Mouse (Mus musculus) T-cell, adult 2 months (primary cell): ENCODE measurements around the gene Cpm.

ENCODE experiments used
- DNase-seq: peaks from one replicate; pipeline ENCODE4 v3.0.0; 2022; ENCODE audit warnings: low spot score

Cpm gene

GRCm38 (mm10) chr10:117676644-117677313 lies 47.5 kb downstream of the Cpm start:
- no peak for DNase-seq

- DNase-seq = no peak
Measured at GRCm38 (mm10) chr10:117677494-117678236, 48.4 kb downstream of the Cpm start.

- DNase-seq = no peak
Measured at GRCm38 (mm10) chr10:117678357-117678756, 49.1 kb downstream of the Cpm start.

GRCm38 (mm10) chr10:117679029-117679686 lies 49.9 kb downstream of the Cpm start:
- no peak for DNase-seq

GRCm38 (mm10) chr10:117679963-117680473 lies 50.7 kb downstream of the Cpm start:
- DNase-seq = no peak

GRCm38 (mm10) chr10:117680868-117681513 lies 51.7 kb downstream of the Cpm start:
- DNase-seq = no peak

- DNase-seq = no peak
Measured at GRCm38 (mm10) chr10:117681543-117681942, 52.2 kb downstream of the Cpm start.

GRCm38 (mm10) chr10:117681999-117682857 lies 52.9 kb downstream of the Cpm start:
- no peak for DNase-seq

- no peak for DNase-seq
Measured at GRCm38 (mm10) chr10:117682858-117683733, 53.8 kb downstream of the Cpm start.

GRCm38 (mm10) chr10:117683734-117684037 lies 54.4 kb downstream of the Cpm start:
- no peak for DNase-seq

GRCm38 (mm10) chr10:117684298-117685170 lies 55.2 kb downstream of the Cpm start:
- DNase-seq = no peak

GRCm38 (mm10) chr10:117685171-117685848 lies 56.0 kb downstream of the Cpm start:
- DNase-seq = no peak

GRCm38 (mm10) chr10:117685849-117686591 lies 56.7 kb downstream of the Cpm start:
- no peak for DNase-seq

- DNase-seq = no peak
Measured at GRCm38 (mm10) chr10:117687018-117687417, 57.7 kb downstream of the Cpm start.

GRCm38 (mm10) chr10:117687577-117687976 lies 58.3 kb downstream of the Cpm start:
- DNase-seq = no peak

- no peak for DNase-seq
Measured at GRCm38 (mm10) chr10:117688204-117689151, 59.2 kb downstream of the Cpm start.
